Mouse (Mus musculus): ENCODE measurements around the gene Foxp1.

Foxp1 gene

DNA sequence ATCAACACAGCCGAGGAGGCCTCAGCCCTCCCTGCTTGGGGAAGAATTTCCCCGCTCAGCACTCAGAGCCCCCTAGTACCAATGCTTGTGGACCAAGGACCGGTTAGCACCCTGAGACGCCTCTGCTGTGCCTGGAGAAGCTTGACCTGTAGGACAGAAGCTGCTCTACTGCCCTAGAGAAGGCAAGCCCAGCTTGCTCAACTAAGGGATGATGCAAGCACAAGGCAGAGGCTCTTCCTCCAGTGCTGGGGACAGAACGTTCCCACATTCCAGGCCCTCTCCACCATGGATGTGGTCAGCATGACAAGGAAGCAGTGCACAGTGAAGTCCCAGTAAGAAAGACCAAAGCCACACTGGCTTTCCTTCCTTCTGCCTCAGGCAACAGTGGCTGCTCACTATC is 347.1 kb downstream of the Foxp1 start:
- no peak for DNase-seq (ENCODE audit: low spot score)

GRCm38 (mm10) chr6:99173902-99174210 is 348.7 kb downstream of the Foxp1 start:
- DNase-seq (ENCODE audit: low spot score) = no peak

- no peak for DNase-seq (ENCODE audit: low spot score)
Measured at GRCm38 (mm10) chr6:99173066-99173901, 349.2 kb downstream of the Foxp1 start.

DNA sequence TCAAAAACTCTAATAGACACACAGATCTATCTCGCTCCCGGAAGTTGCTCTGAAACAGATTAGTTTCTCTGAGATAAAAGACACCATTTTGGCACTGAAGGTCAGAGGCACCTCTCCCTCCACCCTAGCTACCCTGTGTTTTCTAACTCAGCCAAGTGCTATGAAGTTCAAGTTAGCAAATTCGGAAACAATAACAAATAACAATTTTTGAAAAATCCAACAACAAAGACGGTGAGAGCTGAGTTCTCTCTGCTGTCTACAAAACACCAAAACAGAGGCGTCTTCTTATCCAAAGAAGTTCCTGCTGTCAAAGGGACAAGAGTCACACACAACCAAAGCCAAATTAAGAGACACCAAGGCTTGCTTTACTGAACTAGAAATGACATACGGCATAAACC is 349.9 kb downstream of the Foxp1 start:
- DNase-seq (ENCODE audit: low spot score) = no peak

- DNase-seq (ENCODE audit: low spot score) = no peak
Measured at GRCm38 (mm10) chr6:99171901-99172588, 350.5 kb downstream of the Foxp1 start.

- no peak for DNase-seq (ENCODE audit: low spot score)
Measured at GRCm38 (mm10) chr6:99171281-99171825, 351.2 kb downstream of the Foxp1 start.

DNA sequence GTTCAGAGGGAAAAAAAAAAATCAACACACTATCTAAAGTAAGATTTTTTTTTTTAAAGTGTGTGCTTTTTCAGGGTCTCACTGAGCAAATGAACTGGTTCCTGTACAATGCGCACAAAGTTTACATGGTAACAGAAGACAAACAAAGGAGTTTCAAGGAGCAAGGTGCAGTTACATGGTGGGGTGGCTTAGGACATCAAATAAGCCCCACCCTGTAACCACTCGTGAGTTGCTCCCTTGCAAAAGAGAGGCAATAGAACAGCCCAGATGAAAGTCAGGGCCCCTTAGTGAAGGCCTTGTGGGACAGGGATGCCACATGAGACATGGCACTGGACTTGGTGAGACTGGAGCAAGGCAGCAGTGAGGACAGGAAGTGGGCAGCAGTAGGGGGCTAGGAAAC is 353.8 kb downstream of the Foxp1 start:
- no peak for DNase-seq (ENCODE audit: low spot score)

GRCm38 (mm10) chr6:99167001-99167400 is 355.5 kb downstream of the Foxp1 start:
- no peak for DNase-seq (ENCODE audit: low spot score)

DNA sequence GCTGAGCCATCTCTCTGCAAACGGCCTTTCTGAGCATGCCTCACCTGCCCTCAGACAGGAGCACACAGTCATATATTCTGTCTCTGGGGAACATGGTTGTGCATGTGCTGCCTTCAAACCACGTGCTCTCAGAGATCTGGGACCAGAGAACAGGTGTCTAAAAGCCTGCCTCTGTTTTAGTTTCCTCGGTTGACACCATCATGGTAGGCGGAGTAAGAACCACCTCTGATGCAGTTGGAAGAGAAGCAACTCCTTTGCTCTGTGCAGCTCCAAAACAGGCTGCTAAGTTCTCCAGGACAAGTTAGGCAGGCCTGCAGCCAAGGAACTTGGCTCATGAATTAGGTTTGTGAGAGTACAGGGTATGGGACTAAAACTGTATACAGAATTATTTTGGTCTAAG is 356.4 kb downstream of the Foxp1 start:
- no peak for DNase-seq (ENCODE audit: low spot score)

- DNase-seq (ENCODE audit: low spot score) = no peak
Measured at GRCm38 (mm10) chr6:99164760-99165159, 357.8 kb downstream of the Foxp1 start.

DNA sequence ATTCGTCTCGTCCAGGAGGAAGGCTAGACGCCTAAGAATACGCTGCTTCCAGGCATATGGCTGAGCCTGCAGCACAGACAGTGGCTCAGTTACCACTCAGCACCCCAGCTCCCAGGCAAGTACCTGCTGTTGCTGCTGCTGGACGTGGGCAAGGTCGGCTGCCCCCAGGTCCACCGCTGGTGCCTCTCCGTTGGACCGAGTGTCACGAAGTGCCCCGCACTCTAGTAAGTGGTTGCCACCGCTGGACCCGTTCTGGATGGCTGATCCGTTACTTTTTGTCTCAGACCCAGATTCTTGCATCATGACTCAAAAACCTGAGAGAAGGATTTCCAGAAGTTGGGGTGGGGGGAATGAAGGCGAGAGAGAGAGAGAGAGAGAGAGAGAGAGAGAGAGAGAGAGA is 359.8 kb downstream of the Foxp1 start:
- DNase-seq (ENCODE audit: low spot score) = no peak

- DNase-seq (ENCODE audit: low spot score) = no peak
Measured at GRCm38 (mm10) chr6:99160348-99160693, 362.2 kb downstream of the Foxp1 start.

GRCm38 (mm10) chr6:99159452-99160347 is 362.8 kb downstream of the Foxp1 start:
- DNase-seq (ENCODE audit: low spot score) = peak; percentile 44

GRCm38 (mm10) chr6:99153682-99154081 is 368.8 kb downstream of the Foxp1 start:
- no peak for DNase-seq (ENCODE audit: low spot score)

DNA sequence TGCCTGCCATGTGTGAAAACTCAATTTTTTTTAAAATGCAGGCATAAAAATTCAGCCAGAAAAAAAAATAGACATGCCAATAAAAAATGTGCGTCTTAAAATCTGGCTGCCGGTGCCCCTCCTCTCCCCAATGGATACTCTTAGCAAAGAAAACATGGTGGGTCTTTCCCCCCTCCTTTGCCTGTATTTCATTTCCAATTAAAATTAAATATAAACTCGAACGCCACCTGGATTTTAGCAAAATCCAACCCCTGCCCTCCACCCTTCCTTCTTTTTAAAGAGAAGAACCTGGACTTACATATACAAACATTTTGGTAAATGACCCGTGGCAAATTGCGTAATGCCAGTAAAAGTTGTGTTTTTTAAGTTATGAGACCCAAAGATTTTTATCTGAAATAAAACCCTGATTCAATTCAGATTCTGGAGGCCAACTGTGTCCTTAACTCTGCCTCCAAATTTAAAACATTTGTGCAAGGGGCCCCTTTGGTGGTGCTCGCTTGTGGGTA is 376.1 kb downstream of the Foxp1 start:
- DNase-seq (ENCODE audit: low spot score) = no peak

- no peak for DNase-seq (ENCODE audit: low spot score)
Measured at GRCm38 (mm10) chr6:99145033-99145432, 377.5 kb downstream of the Foxp1 start.

DNA sequence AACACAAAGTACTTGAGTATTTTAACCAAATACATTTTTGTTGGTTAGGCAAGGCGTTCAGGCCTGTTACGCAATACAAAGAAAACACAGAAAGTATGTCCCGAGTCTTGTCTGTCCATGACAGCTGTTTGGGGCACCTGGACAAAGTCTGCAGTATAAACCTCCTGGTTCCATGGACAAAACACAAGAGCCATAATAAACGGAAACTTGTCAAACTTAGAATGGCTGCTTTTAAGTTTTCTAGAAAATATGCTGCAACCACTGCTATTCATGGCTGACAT is 378.8 kb downstream of the Foxp1 start:
- no peak for DNase-seq (ENCODE audit: low spot score)

DNA sequence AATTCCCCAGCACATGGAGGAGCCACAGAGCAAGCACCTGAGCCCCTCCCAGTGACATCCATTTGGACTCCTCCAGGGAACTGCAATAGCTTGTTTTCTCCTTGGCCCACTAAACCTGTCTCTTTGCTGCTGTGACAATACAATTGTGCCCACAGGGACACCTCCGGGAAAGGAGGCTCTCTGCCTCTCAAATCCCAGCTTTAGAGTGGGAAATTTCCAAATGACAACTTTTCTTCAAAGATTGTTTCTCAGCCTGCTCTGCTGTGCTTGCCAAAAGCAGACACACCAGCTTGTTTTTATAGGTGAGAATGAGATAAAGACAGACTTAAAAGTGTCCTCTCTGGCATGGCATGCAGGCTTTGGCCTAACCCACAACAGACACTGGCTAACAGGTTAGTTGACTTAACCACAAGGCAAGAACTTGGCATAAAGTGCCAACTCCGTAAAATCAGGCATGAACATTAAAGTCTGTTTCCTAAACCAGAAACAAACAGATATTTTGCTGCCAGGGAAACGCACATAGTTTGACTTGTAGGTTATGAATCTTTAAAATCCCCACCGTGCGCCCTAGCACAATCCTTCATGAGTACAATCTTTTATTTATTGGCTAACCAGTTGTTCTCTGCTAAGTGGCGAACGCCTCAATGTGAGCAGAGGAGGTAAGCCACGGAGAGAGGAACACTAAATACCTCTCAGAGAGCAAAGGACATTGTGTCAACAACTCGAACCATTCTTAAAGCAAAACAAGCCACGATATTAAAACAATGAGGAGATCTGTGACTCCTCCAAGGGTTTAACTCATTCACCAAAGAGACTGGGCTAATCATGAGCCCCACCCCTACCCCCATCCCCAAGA is 379.4 kb downstream of the Foxp1 start:
- DNase-seq (ENCODE audit: low spot score) = no peak

DNA sequence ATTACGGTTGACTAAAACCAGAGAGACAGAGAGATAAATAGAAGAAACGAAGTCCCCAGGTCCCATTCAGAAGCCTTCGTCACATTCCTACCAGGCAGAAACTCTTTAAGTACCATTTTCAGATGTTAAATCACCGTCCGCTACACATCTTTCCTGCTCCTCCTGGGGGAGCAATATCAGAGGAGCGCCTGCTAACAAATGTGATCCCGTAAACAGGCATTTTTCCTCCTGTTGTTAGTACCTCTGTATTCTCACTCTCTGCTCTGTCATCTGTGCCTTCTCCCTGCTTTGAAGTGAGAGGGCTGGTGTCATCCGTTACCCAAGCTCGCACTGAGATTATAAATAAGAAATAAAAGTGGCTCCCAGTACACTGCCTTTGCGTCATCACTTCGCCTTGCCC is 384.5 kb downstream of the Foxp1 start:
- DNase-seq (ENCODE audit: low spot score) = no peak

GRCm38 (mm10) chr6:99137071-99137470 is 385.4 kb downstream of the Foxp1 start:
- no peak for DNase-seq (ENCODE audit: low spot score)

DNA sequence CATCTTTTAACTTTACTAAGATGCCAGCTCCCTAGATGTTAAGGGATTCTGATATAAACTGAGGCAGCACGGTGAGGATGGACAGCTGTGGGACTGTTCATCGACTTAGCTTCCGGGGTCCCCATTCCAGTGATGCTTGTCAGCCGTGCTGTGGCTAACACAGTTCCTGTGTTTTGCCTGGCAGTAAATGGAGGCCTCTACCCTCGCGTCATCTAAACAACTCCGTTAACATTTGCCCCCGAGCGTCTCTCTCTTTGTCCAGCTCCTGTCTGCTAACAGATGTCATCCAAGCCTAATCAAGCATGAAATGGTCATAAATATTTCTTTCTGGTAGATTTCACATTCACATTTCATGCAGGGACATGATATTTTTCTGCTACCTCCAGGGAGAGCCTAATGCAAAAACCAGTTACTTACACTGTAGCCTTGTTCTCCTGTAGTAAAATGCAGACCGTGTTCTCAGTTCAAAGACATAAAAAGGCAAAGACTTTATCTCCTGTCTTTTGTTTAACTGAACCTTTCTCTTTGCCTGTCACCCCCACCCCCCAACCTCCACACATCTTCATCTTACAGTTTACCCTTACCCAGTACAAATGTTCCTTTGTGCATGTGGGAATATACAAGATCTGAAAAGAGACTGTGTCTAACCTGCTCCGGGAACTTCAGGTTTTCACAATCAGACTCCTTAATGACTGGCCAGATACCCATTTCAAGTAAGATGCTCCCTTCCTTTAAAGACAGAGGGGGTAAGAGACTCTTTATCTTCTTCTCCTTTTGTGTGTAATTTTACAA is 386.4 kb downstream of the Foxp1 start:
- peak; percentile 63 for DNase-seq (ENCODE audit: low spot score)

All from embryo, embryonic 10 days (tissue).